Mouse (Mus musculus): Measurements from ENCODE around the gene Snx9. TPM values are rescaled to one million over a fixed set of nuclear protein-coding genes. Genes with fewer than 3 reads are reported as not detected.

The Snx9 gene
- polyA plus RNA-seq (2015; fragmentation: Nextera tagmentation; extraction: Ambion mirVana), result 11.9 and 13.4 TPM in 2 replicates

GRCm38 (mm10) chr17:5841128-5841942 is at the start of gene Snx9:
TSS of gene Snx9 (plus strand) at chr17:5841329.
- Histone ChIP-seq H3K4me2 (peak within 1 kb of the TSS; percentile 89), H3K9me3 (replicated peaks) (no peaks in the 10 kb centered on the region), H3K4me1 (replicated peaks) (peaks cover 41% of the 10 kb centered on the region), H3K27me3 (no peaks in the 10 kb centered on the region; the same call in none of the 2 replicates), H3K4me3 (replicated peaks) (peak within 1 kb of the TSS; percentile 78), H3K9ac (peak within 1 kb of the TSS; percentile 74), H3K27ac (replicated peaks) (peak within 1 kb of the TSS; percentile 89), H3K36me3 (replicated peaks) (no peaks in the 10 kb centered on the region)
- under 1% methylated on average over 105 of the region's 131 CpGs for WGBS (ENCODE audit: insufficient replicate concordance)
- peak; percentile 82 for ATAC-seq (ENCODE audit: insufficient read depth)

GRCm38 (mm10) chr17:5792164-5792791 is 48.9 kb upstream of the Snx9 start:
- H3K9me3 ChIP-seq (replicated peaks), result no peaks in the 10 kb centered on the region
- H3K27ac ChIP-seq (replicated peaks), result no peak overlapping the region
- 43% methylated on average over 12 of the region's 12 CpGs for WGBS (ENCODE audit: insufficient replicate concordance)
- H3K27me3 ChIP-seq, result no peaks in the 10 kb centered on the region
- no peaks in the 10 kb centered on the region for H3K36me3 ChIP-seq (replicated peaks)
- H3K4me1 ChIP-seq (replicated peaks), result peaks cover 23% of the 10 kb centered on the region
- H3K4me3 ChIP-seq (replicated peaks), result no peak overlapping the region
- ATAC-seq (ENCODE audit: insufficient read depth), result no peak
- no peak overlapping the region for H3K9ac ChIP-seq
- no peak overlapping the region for H3K4me2 ChIP-seq

DNA sequence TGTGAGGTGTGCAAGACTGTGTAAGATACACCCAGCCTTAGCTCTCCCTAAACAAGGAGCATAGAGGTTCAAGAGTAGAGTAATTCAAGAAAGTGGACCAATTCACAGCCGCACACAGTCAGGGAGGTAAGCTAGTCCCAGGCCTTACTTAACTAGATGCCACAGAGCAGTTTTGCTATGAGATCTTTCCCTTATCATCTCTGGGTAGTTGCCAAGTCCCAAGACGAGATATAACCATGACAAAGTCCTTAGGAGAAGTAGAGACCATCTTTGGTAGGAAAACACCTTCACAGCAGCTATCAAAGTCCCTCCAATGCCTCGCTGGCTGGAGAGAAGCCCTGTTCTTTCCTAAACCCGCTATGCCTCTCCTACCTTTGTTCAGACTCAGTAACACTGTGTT is 47.5 kb upstream of the Snx9 start:
- no peak for ATAC-seq (ENCODE audit: insufficient read depth)
- 41% methylated on average over 4 of the region's 4 CpGs for WGBS (ENCODE audit: insufficient replicate concordance)

DNA sequence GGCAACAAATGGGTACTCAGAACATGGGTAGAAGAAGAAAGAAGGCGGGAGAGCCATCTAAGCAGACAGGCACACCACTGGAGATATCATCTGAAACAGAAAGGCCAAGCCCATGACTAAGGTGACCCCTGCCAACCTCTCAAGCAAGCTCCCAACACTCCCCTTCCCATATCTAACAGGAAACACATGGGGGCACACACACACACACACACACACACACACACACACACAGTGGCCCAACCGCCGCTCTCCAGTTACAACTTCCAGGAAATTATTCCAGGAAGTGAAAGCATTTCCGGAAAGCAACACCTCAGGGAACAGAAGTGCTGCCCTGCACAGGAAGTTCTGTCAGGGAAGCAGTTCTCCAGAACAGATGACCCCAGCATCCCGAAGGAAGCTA is 46.9 kb upstream of the Snx9 start:
- no peaks in the 10 kb centered on the region for H3K27me3 ChIP-seq
- H3K27ac ChIP-seq (replicated peaks), result no peak overlapping the region
- peak; percentile 35; the same call in 1 of the 2 replicates for ATAC-seq (ENCODE audit: insufficient read depth)
- no peaks in the 10 kb centered on the region for H3K36me3 ChIP-seq (replicated peaks)
- peaks cover 42% of the 10 kb centered on the region for H3K4me1 ChIP-seq (replicated peaks)
- no peak overlapping the region for H3K4me2 ChIP-seq
- H3K9ac ChIP-seq, result no peak overlapping the region
- no peak overlapping the region for H3K4me3 ChIP-seq (replicated peaks)
- 23% methylated on average over 5 of the region's 5 CpGs for WGBS (ENCODE audit: insufficient replicate concordance)
- no peaks in the 10 kb centered on the region for H3K9me3 ChIP-seq (replicated peaks)

More for the DNA sequence above, 47.5 kb upstream of the Snx9 start:
- Histone ChIP-seq H3K27ac (replicated peaks) (no peak overlapping the region), H3K4me1 (replicated peaks) (peaks cover 35% of the 10 kb centered on the region), H3K4me2 (no peak overlapping the region), H3K27me3 (no peaks in the 10 kb centered on the region), H3K9me3 (replicated peaks) (no peaks in the 10 kb centered on the region), H3K9ac (no peak overlapping the region), H3K4me3 (replicated peaks) (no peak overlapping the region), H3K36me3 (replicated peaks) (no peaks in the 10 kb centered on the region)

GRCm38 (mm10) chr17:5795369-5795768 is 45.8 kb upstream of the Snx9 start:
- no peaks in the 10 kb centered on the region for H3K9me3 ChIP-seq (replicated peaks)
- no peak overlapping the region for H3K9ac ChIP-seq
- H3K27ac ChIP-seq (replicated peaks), result no peak overlapping the region
- no peak overlapping the region for H3K4me3 ChIP-seq (replicated peaks)
- no peak overlapping the region for H3K4me2 ChIP-seq
- H3K36me3 ChIP-seq (replicated peaks), result no peaks in the 10 kb centered on the region
- no peaks in the 10 kb centered on the region for H3K27me3 ChIP-seq
- 59% methylated on average over 5 of the region's 5 CpGs for WGBS (ENCODE audit: insufficient replicate concordance)
- no peak for ATAC-seq (ENCODE audit: insufficient read depth)
- peaks cover 50% of the 10 kb centered on the region for H3K4me1 ChIP-seq (replicated peaks)

- H3K27me3 ChIP-seq, result no peaks in the 10 kb centered on the region
- 1% methylated on average over 5 of the region's 5 CpGs for WGBS (ENCODE audit: insufficient replicate concordance)
- H3K4me3 ChIP-seq (replicated peaks), result no peak overlapping the region
- H3K9ac ChIP-seq, result no peak overlapping the region
- H3K4me1 ChIP-seq (replicated peaks), result peaks cover 55% of the 10 kb centered on the region
- no peaks in the 10 kb centered on the region for H3K9me3 ChIP-seq (replicated peaks)
- no peak overlapping the region for H3K4me2 ChIP-seq
- H3K27ac ChIP-seq (replicated peaks), result no peak overlapping the region
- no peaks in the 10 kb centered on the region for H3K36me3 ChIP-seq (replicated peaks)
- 0 out of 2 replicates have a peak, but pooled peaks have one; percentile 24 for ATAC-seq (ENCODE audit: insufficient read depth)
Observed at GRCm38 (mm10) chr17:5795878-5796277, 45.3 kb upstream of the Snx9 start.

- no peaks in the 10 kb centered on the region for H3K9me3 ChIP-seq (replicated peaks)
- H3K27ac ChIP-seq (replicated peaks), result 0 out of 2 replicates have a peak overlapping the region, but pooled peaks have one; percentile 45
- no peak overlapping the region for H3K4me2 ChIP-seq
- no peaks in the 10 kb centered on the region for H3K27me3 ChIP-seq
- H3K4me3 ChIP-seq (replicated peaks), result no peak overlapping the region
- H3K9ac ChIP-seq, result no peak overlapping the region
- H3K36me3 ChIP-seq (replicated peaks), result no peaks in the 10 kb centered on the region
- WGBS (ENCODE audit: insufficient replicate concordance), result 72% methylated on average over 5 of the region's 5 CpGs
- ATAC-seq (ENCODE audit: insufficient read depth), result no peak
- peaks cover 69% of the 10 kb centered on the region for H3K4me1 ChIP-seq (replicated peaks)
Observed at GRCm38 (mm10) chr17:5797124-5797760, 43.9 kb upstream of the Snx9 start.

DNA sequence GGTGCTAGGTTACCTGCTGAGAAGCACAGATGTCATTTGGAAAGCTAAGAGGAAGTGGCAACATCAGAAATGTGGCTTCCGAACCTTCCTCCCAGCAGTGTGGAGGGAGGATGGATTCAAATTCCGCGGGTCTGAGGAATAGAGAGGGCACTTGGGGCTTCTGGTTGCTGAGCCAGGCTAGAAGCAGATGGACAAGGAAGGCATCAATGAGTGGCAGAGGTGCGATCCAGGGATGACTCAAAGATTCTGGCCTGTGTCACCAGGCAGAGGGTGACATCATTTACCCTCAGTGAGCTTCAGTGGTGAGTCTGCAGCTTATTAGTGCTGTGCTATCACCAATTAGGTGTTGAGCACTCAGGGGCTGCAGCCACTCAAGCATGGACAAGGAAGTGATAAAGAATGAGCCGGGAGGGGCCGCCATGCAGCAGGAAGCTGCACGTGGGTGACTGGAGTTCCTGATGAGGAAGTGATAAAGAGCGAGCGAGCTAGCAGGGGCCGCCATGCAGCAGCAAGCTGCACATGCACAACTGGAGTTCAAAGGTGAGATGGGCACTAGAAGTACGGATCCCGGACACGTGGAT is 42.8 kb upstream of the Snx9 start:
- Histone ChIP-seq H3K27ac (replicated peaks) (peak overlapping the region; percentile 45), H3K4me1 (replicated peaks) (peaks cover 69% of the 10 kb centered on the region), H3K36me3 (replicated peaks) (no peaks in the 10 kb centered on the region), H3K9ac (no peak overlapping the region), H3K9me3 (replicated peaks) (no peaks in the 10 kb centered on the region), H3K27me3 (no peaks in the 10 kb centered on the region), H3K4me2 (peak overlapping the region; percentile 52), H3K4me3 (replicated peaks) (peak overlapping the region; percentile 20)
- 15% methylated on average over 13 of the region's 13 CpGs for WGBS (ENCODE audit: insufficient replicate concordance)
- ATAC-seq (ENCODE audit: insufficient read depth), result peak; percentile 74

DNA sequence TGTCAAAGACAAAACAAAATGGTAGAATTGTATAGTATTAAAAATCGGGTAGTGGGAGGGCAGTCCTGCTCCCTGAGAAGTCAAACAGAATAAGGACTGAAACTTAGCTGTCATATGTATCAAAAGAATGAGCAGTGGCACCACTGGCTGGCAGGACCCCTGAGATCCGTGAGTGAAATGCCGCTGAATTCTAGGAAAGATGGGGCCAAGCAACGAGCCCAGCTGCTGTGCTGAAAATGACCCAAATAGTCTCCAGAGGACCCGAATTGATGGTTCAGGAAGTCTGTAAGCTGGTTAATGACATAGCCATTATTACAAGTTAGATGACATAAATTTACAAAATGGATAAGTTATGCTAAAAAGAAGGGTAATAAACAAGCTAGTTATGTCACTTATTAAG is 42.2 kb upstream of the Snx9 start:
- no peaks in the 10 kb centered on the region for H3K36me3 ChIP-seq (replicated peaks)
- peak overlapping the region; percentile 52 for H3K4me2 ChIP-seq
- no peaks in the 10 kb centered on the region for H3K27me3 ChIP-seq
- no peaks in the 10 kb centered on the region for H3K9me3 ChIP-seq (replicated peaks)
- H3K4me1 ChIP-seq (replicated peaks), result peaks cover 63% of the 10 kb centered on the region
- no peak for ATAC-seq (ENCODE audit: insufficient read depth)
- no peak overlapping the region for H3K27ac ChIP-seq (replicated peaks)
- H3K9ac ChIP-seq, result no peak overlapping the region
- 33% methylated on average over 5 of the region's 5 CpGs for WGBS (ENCODE audit: insufficient replicate concordance)
- H3K4me3 ChIP-seq (replicated peaks), result peak overlapping the region; percentile 20

- no peak overlapping the region for H3K27ac ChIP-seq (replicated peaks)
- no peaks in the 10 kb centered on the region for H3K36me3 ChIP-seq (replicated peaks)
- no peak overlapping the region for H3K9ac ChIP-seq
- no peaks in the 10 kb centered on the region for H3K9me3 ChIP-seq (replicated peaks)
- 66% methylated on average over 17 of the region's 17 CpGs for WGBS (ENCODE audit: insufficient replicate concordance)
- H3K4me1 ChIP-seq (replicated peaks), result peaks cover 63% of the 10 kb centered on the region
- peak overlapping the region; percentile 52; the same call in 1 of the 2 replicates for H3K4me2 ChIP-seq
- H3K4me3 ChIP-seq (replicated peaks), result no peak overlapping the region
- no peak for ATAC-seq (ENCODE audit: insufficient read depth)
- no peaks in the 10 kb centered on the region for H3K27me3 ChIP-seq
Observed at GRCm38 (mm10) chr17:5799396-5800021, 41.6 kb upstream of the Snx9 start.
